Mouse (Mus musculus) liver, embryonic 12.5 days (tissue): ENCODE results near the gene Ralgps1. TPM values are rescaled to one million over a fixed set of nuclear protein-coding genes. Genes with fewer than 3 reads are reported as not detected.

Source experiments
- ATAC-seq: fragments of 200-750 bp; cut with Nextera tagmentation; 2 replicates; pipeline ENCODE4 v1.8.0; 2017; ENCODE audit warnings: moderate number of reproducible peaks, mild to moderate bottlenecking, moderate library complexity
- H3K27ac ChIP-seq: fragments of 300-500 bp; sonication (generic); 2 replicates; pipeline ENCODE4 v1.5.1; 2016; ENCODE audit warnings: mild to moderate bottlenecking
- H3K27me3 ChIP-seq: fragments of 300-500 bp; sonication (generic); replicated peaks from 2 replicates; pipeline ENCODE4 v1.6.1; 2016; ENCODE audit warnings: mild to moderate bottlenecking, moderate library complexity
- H3K36me3 ChIP-seq: fragments of 300-500 bp; sonication (generic); 2 replicates; pipeline ENCODE4 v1.6.1; 2016; ENCODE audit warnings: mild to moderate bottlenecking, moderate library complexity
- H3K4me1 ChIP-seq: fragments of 300-500 bp; sonication (generic); 2 replicates; pipeline ENCODE4 v1.6.1; 2016
- H3K4me2 ChIP-seq: fragments of 300-500 bp; sonication (generic); 2 replicates; pipeline ENCODE4 v1.6.1; 2016; ENCODE audit warnings: mild to moderate bottlenecking, moderate library complexity
- H3K4me3 ChIP-seq: fragments of 300-500 bp; sonication (generic); 2 replicates; pipeline ENCODE4 v1.5.1; 2016; ENCODE audit warnings: mild to moderate bottlenecking, moderate library complexity
- H3K9ac ChIP-seq: fragments of 300-500 bp; sonication (generic); 2 replicates; pipeline ENCODE4 v1.6.1; 2016; ENCODE audit warnings: mild to moderate bottlenecking, moderate library complexity
- H3K9me3 ChIP-seq: fragments of 300-500 bp; sonication (generic); replicated peaks from 2 replicates; pipeline ENCODE4 v1.6.1; 2016; ENCODE audit warnings: mild to moderate bottlenecking, moderate library complexity
- WGBS: fragments of 180-500 bp; shearing (Covaris S2); methylation state at CpG from one replicate; pipeline ENCODE4 v1.1.7; 2016; ENCODE audit not compliant: insufficient replicate concordance; 5-methylcytosine and 5-hydroxymethylcytosine counted together
- polyA plus RNA-seq: library from polyadenylated mRNA; unstranded; fragments of >200 nt; fragmentation: Nextera tagmentation; extraction: Ambion mirVana; gene quantifications from 2 replicates; pipeline ENCODE4 v1.2.1, GENCODE M21; 2016

Ralgps1 gene
- polyA plus RNA-seq, 1 experiment from 2014 or later = 1.1 TPM

DNA sequence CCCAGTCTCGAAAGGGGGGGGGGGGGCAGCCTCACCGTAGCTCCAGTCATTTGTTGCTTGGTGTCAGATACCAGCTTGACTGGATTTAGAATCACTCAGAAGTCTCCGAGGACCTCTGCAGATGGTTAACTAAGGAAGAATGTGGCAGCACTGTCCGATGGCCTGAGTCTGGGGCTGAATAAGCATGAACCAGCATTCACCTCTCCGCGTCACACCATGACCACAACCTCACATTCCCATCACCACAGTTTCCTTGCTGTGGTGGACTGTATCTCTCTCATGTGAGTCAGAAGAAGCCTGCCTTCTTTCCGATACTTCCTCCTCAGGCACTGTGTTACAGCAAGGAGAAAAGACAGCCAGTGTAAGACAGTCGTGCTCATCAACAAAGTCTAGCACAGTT lies 12.1 kb downstream of the Ralgps1 start:
- H3K9me3 ChIP-seq = no peaks in the 10 kb centered on the region
- no peak overlapping the region for H3K4me3 ChIP-seq
- ATAC-seq = no peak
- no peak overlapping the region for H3K4me2 ChIP-seq
- no peak overlapping the region for H3K27ac ChIP-seq
- 0 out of 2 replicates have a peak, but pooled peaks cover 3% of the 10 kb centered on the region for H3K27me3 ChIP-seq
- no peaks in the 10 kb centered on the region for H3K36me3 ChIP-seq
- no peak overlapping the region for H3K9ac ChIP-seq
- WGBS = 35% methylated on average over 8 of the region's 8 CpGs
- H3K4me1 ChIP-seq = peaks cover 3% of the 10 kb centered on the region; the same call in 1 of the 2 replicates

DNA sequence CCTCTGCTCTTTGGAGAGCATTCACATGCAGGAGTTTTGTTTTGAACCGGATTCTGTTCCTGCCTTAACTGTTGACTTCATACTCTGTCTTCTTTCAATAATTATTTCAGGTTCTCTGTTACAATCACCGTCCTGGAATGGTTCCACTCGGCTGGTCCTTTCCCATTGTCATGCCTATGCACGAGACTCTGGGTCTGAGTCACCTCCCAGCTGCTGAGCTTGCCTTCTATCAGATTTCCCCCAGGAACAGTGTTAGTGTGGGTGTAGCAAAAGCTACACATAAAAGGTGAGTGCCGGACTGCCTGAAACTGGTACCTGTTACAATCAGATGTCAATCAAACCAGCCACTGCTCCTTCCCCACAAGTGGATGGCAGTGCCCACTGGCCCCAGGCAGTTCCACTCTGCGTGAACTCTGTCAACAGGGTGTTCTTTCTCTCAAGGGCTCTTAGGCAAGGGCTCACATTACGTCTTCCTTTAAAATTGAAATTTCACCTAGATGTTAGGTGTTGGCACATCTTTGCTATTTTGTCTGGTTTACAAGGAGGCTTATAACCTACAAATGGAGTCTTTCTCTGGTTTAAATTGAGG lies 13.9 kb downstream of the Ralgps1 start:
- 69% methylated on average over 7 of the region's 7 CpGs for WGBS

DNA sequence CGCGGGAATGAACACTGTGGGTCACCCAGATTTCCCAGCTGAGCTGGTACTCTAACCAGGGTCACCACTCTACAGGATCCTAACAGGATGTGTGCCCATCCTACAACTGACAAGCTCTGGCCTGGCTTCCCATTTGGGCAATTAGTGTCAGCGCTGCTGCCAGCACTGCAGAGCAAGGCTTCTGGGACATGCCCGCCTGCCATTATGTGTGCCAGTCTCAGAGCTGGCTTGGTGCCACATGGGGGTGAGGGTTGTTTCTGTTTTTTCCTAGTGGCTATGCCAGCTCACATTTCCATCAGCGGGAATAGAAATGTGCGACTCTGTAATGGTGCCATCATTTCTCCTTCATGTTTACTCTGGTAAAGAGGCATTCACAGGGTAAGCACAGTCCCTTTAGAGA lies 15.7 kb downstream of the Ralgps1 start:
- H3K36me3 ChIP-seq = no peaks in the 10 kb centered on the region
- no peaks in the 10 kb centered on the region for H3K9me3 ChIP-seq
- no peaks in the 10 kb centered on the region for H3K27me3 ChIP-seq
- 85% methylated on average over 6 of the region's 6 CpGs for WGBS
- no peak overlapping the region for H3K9ac ChIP-seq
- H3K4me2 ChIP-seq = no peak overlapping the region
- peaks cover 3% of the 10 kb centered on the region; the same call in 1 of the 2 replicates for H3K4me1 ChIP-seq
- H3K27ac ChIP-seq = no peak overlapping the region
- H3K4me3 ChIP-seq = no peak overlapping the region
- ATAC-seq = no peak

More for the DNA sequence above, 13.9 kb downstream of the Ralgps1 start:
- no peak overlapping the region for H3K9ac ChIP-seq
- no peak for ATAC-seq
- H3K4me2 ChIP-seq = no peak overlapping the region
- H3K4me3 ChIP-seq = no peak overlapping the region
- no peaks in the 10 kb centered on the region for H3K36me3 ChIP-seq
- peaks cover 7% of the 10 kb centered on the region; the same call in 1 of the 2 replicates for H3K4me1 ChIP-seq
- no peak overlapping the region for H3K27ac ChIP-seq
- no peaks in the 10 kb centered on the region for H3K9me3 ChIP-seq
- no peaks in the 10 kb centered on the region for H3K27me3 ChIP-seq

DNA sequence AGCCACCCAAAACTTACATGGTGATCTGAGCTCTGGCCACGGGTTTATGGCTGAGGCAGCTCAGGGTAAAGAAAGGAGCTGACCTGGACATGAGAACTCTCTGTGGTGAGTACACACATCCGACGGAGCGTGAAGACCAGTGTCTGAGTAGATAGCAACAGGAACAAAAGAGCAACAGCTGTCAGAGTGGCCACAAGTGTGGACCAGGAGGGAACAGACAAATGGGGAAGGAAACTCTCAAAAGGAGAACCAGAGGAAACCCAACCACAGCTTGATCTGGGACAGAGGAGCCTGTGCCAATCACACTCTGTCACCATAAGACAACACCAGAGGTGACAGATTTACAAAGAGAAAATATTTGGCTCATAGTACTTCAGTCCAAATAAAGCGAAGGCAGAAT lies 17.9 kb downstream of the Ralgps1 start:
- 23% methylated on average over 5 of the region's 5 CpGs for WGBS
- no peaks in the 10 kb centered on the region for H3K36me3 ChIP-seq
- no peak overlapping the region for H3K4me2 ChIP-seq
- H3K9ac ChIP-seq = no peak overlapping the region
- H3K4me1 ChIP-seq = 0 out of 2 replicates have a peak, but pooled peaks cover 3% of the 10 kb centered on the region
- no peaks in the 10 kb centered on the region for H3K9me3 ChIP-seq
- no peaks in the 10 kb centered on the region for H3K27me3 ChIP-seq
- H3K4me3 ChIP-seq = no peak overlapping the region
- H3K27ac ChIP-seq = no peak overlapping the region
- ATAC-seq = no peak

DNA sequence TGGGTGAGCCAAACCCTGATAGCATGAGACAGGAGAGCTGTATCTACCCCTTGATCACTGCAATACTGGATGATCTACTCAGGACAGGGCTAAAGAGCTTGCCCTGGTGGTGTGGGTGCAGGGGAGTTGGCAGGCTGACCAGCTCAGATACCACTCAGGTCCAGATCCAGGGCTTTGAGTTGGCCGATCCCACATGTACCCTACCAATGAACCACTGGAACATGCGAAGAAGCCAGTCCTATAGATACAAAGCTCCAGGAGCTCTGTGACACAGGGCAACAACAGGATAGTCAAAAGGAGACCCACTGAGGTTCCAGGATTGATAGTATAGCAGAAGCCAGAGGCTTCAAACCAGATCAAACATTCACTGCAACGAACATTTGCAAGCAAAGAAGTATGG lies 19.8 kb downstream of the Ralgps1 start:
- WGBS = 75% methylated on average over 3 of the region's 3 CpGs
- no peaks in the 10 kb centered on the region for H3K36me3 ChIP-seq
- H3K9ac ChIP-seq = no peak overlapping the region
- H3K4me3 ChIP-seq = no peak overlapping the region
- H3K4me2 ChIP-seq = no peak overlapping the region
- no peaks in the 10 kb centered on the region for H3K9me3 ChIP-seq
- H3K27ac ChIP-seq = no peak overlapping the region
- no peaks in the 10 kb centered on the region for H3K27me3 ChIP-seq
- 0 out of 2 replicates have a peak, but pooled peaks cover 3% of the 10 kb centered on the region for H3K4me1 ChIP-seq
- no peak for ATAC-seq

DNA sequence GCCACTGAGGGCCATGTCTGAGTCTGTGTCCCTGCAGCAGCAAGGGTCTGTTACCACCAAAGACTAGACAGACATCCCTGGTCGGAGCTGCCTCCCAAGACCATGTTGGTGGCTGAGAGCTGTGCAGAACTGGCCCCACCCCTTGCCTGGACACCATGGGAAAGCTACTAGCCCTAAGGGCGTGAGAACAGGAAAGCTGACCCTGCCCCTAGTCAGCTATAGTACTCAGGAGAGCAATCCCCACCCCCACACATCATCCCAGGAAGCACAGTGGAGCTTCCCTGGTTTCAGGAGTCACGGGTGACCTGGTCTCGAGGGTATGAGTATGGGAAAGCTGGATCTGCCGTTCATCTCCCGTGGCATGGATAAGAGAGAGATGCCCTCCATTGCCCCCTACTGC lies 20.4 kb downstream of the Ralgps1 start:
- 61% methylated on average over 6 of the region's 6 CpGs for WGBS
- Histone ChIP-seq H3K4me1 (0 out of 2 replicates have a peak, but pooled peaks cover 3% of the 10 kb centered on the region), H3K36me3 (no peaks in the 10 kb centered on the region), H3K27me3 (no peaks in the 10 kb centered on the region), H3K9ac (no peak overlapping the region), H3K4me3 (no peak overlapping the region), H3K4me2 (no peak overlapping the region), H3K27ac (no peak overlapping the region), H3K9me3 (no peaks in the 10 kb centered on the region)
- no peak for ATAC-seq

DNA sequence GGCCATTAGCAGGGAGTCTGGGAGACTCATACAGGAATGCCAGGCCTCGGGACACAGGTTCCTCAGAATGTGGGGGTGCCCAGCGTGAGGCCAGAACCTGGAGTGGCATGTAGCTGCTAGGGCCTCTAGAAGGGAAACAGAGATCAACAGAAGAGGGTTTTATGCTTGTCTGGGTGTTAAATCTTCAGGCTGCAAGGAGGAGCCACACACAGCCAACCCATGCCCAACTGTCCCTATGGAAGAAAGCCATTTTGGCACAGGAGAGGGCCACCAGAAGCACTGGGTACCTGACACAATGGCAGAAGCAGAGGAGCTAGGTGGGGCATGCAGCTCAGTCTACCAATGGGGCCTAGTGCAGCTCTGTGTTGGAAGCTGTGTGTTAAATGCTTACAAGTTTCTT lies 21.7 kb downstream of the Ralgps1 start:
- no peak overlapping the region for H3K4me2 ChIP-seq
- no peak for ATAC-seq
- 0 out of 2 replicates have a peak, but pooled peaks cover 3% of the 10 kb centered on the region for H3K4me1 ChIP-seq
- no peak overlapping the region for H3K9ac ChIP-seq
- 35% methylated on average over 2 of the region's 2 CpGs for WGBS
- H3K27ac ChIP-seq = no peak overlapping the region
- H3K36me3 ChIP-seq = no peaks in the 10 kb centered on the region
- no peaks in the 10 kb centered on the region for H3K9me3 ChIP-seq
- H3K4me3 ChIP-seq = no peak overlapping the region
- no peaks in the 10 kb centered on the region for H3K27me3 ChIP-seq

DNA sequence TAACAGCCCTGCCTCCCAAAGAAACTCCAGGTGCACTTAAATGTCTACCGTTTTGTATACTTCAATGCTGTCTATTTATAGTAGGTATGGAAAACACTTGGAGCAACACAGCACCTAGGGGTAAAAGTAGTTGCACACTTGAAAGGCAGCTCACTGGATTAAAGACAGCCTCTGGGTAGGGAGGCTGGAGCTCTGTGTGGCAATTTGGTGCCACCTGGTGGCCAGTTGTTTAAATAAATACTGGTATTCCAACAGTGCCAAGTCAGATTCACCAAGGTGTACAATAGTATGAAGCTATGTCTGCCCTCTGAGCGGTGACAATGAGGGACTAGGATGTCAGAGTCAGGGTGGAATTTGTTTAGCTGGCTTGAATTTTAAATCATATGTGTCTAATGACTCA lies 22.2 kb downstream of the Ralgps1 start:
- no peak overlapping the region for H3K4me2 ChIP-seq
- H3K9me3 ChIP-seq = no peaks in the 10 kb centered on the region
- H3K27ac ChIP-seq = no peak overlapping the region
- no peak overlapping the region for H3K9ac ChIP-seq
- ATAC-seq = no peak
- no peak overlapping the region for H3K4me3 ChIP-seq
- no peaks in the 10 kb centered on the region for H3K27me3 ChIP-seq
- WGBS = 14% methylated on average over 2 of the region's 2 CpGs
- H3K36me3 ChIP-seq = no peaks in the 10 kb centered on the region
- H3K4me1 ChIP-seq = 0 out of 2 replicates have a peak, but pooled peaks cover 3% of the 10 kb centered on the region

DNA sequence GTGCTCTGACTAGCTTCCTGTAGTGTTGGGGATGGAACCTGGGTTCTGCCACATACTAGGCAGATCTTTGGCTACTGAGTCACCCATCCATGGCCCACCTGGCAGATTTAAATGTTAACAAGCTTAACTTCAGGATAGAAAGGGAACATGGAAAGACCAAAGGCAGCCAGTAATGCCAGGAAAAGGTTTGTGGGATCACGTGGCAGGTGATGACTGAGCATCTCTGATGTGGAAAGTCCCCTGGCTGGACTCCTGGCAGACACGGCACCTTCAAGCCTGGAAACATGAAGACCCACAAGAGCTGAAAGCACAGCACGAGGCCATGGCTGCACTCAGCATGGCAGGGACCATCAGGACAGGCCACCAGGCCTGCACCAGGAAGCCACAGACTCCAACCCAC lies 23.0 kb downstream of the Ralgps1 start:
- 61% methylated on average over 3 of the region's 3 CpGs for WGBS
- H3K4me1 ChIP-seq = 0 out of 2 replicates have a peak, but pooled peaks cover 2% of the 10 kb centered on the region
- no peak overlapping the region for H3K4me2 ChIP-seq
- no peaks in the 10 kb centered on the region for H3K9me3 ChIP-seq
- H3K27me3 ChIP-seq = no peaks in the 10 kb centered on the region
- no peak overlapping the region for H3K4me3 ChIP-seq
- H3K27ac ChIP-seq = no peak overlapping the region
- no peak for ATAC-seq
- H3K9ac ChIP-seq = no peak overlapping the region
- no peaks in the 10 kb centered on the region for H3K36me3 ChIP-seq

DNA sequence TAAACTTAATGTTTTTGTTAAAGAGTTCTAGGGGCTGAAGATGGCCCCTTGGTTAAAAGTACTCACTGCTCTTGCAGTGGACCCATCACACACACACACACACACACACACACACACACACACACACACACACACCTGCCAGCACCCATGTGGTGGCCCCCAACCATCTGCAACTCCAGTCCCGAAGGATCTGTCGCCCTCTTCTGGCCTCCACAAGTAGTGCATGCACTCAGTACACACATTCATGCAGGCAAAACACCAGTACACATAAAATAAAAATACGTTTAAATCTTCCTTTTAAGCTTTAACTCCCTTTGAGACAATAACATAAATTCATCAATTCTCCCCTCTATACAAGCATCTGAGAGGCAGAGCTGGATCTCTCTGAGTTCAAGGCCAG lies 23.7 kb downstream of the Ralgps1 start:
- Histone ChIP-seq H3K4me2 (no peak overlapping the region), H3K27ac (no peak overlapping the region), H3K4me3 (no peak overlapping the region), H3K9me3 (no peaks in the 10 kb centered on the region), H3K27me3 (no peaks in the 10 kb centered on the region), H3K9ac (no peak overlapping the region), H3K36me3 (no peaks in the 10 kb centered on the region), H3K4me1 (no peaks in the 10 kb centered on the region)
- ATAC-seq = no peak
- WGBS = 22% methylated on average over 3 of the region's 3 CpGs

DNA sequence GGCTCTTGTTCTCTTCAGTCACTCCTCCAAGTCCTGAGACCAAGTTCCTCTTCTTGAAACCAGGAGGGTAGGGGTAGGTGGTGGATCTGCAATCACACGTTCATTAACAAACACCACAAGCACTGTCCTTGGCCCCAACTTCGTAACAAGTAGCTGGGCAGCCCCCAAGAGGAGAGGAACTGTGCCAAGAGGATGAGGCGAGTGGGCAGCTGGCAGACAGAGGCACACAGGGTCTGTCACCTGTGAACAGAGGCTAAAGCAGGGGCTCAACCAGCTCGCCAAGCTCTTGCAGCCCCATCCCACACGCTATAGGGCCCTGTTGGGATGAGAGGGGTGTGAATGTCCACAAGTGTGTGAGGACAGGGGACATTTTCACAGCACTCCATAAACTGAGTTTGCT lies 24.5 kb downstream of the Ralgps1 start:
- no peaks in the 10 kb centered on the region for H3K36me3 ChIP-seq
- no peak overlapping the region for H3K9ac ChIP-seq
- H3K4me2 ChIP-seq = no peak overlapping the region
- H3K4me3 ChIP-seq = no peak overlapping the region
- no peaks in the 10 kb centered on the region for H3K9me3 ChIP-seq
- no peaks in the 10 kb centered on the region for H3K4me1 ChIP-seq
- no peaks in the 10 kb centered on the region for H3K27me3 ChIP-seq
- WGBS = 73% methylated on average over 5 of the region's 5 CpGs
- ATAC-seq = no peak
- H3K27ac ChIP-seq = no peak overlapping the region

DNA sequence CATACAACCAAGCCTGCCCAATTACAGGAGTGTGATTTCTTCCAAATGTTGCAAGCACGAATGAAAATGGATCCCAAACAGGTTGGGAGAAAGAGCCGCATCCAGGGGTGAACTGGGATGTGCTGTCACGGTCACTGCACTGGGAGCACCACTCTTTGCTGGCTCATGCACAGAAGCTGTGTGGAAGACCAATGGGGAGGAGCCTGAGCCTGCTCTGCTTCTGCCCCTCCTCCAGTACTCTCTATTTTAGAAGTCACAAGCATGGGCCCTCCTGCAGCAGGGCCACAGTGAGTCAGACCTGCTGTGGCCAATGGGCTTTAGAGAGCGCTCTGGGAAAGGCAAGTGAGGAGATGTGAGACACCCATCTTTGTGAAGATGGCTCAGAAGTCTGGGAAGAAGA lies 25.3 kb downstream of the Ralgps1 start:
- Histone ChIP-seq H3K27ac (no peak overlapping the region), H3K27me3 (no peaks in the 10 kb centered on the region)
- 75% methylated on average over 4 of the region's 4 CpGs for WGBS

DNA sequence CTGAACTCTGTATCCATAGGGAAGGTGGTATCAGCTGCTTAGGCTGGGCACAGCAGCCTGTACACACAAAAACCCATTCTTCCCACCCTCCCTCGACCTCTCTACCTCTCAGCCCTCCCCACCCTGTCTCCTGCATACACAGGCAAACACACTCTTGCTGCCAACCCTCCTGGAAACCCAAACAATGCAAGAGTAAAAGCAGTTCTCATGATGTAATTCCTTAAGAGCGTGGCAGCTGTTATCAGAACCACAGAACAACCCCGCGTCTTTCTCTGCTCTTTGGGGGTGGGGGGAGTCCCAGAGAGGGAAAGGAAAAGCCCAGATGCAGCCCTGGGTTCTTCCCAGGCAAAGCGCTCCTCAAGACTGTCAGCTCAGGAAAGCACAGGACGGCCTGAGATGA lies 25.8 kb downstream of the Ralgps1 start:
- Histone ChIP-seq H3K9ac (no peak overlapping the region), H3K9me3 (no peaks in the 10 kb centered on the region), H3K27ac (no peak overlapping the region), H3K4me1 (no peaks in the 10 kb centered on the region), H3K27me3 (no peaks in the 10 kb centered on the region), H3K4me3 (no peak overlapping the region), H3K36me3 (no peaks in the 10 kb centered on the region), H3K4me2 (no peak overlapping the region)
- 40% methylated on average over 6 of the region's 6 CpGs for WGBS
- ATAC-seq = no peak

More for the DNA sequence above, 25.3 kb downstream of the Ralgps1 start:
- Histone ChIP-seq H3K4me3 (no peak overlapping the region), H3K9me3 (no peaks in the 10 kb centered on the region), H3K9ac (no peak overlapping the region), H3K4me1 (no peaks in the 10 kb centered on the region), H3K4me2 (no peak overlapping the region), H3K36me3 (no peaks in the 10 kb centered on the region)
- ATAC-seq = no peak
